18 mouse cellular contexts compared by ENCODE assay signal in genomic region chr6:53497904-53498536, GRCm38 (mm10).
DNase-seq lines count a peak whose midpoint lies in the region; ATAC-seq and TF ChIP-seq lines count a peak whose summit lies in the region.
"Had no signal": no experiment of that assay in that cellular context is flagged by ENCODE, and none has a peak within 500 bp of the region (broad histone marks: within the 10 kb centered on the region; RNA-seq: fewer than 3 reads in every experiment).

No protein-coding gene starts in this region.

- no peaks in the 10 kb centered on the region for H3K9me3 ChIP-seq in kidney, embryonic 16.5 days (ENCODE audit: low read length)
- H3K9me3 ChIP-seq in forebrain, embryonic 12.5 days: no peaks in the 10 kb centered on the region
- no peaks in the 10 kb centered on the region for H3K9me3 ChIP-seq in hindbrain, postnatal 0 days (ENCODE audit: low read length)
- H3K9me3 ChIP-seq: limb, embryonic 15.5 days; midbrain, embryonic 15.5 days had no signal

- H3K27me3 ChIP-seq in kidney, embryonic 16.5 days (ENCODE audit: insufficient read depth, low read length): no peaks in the 10 kb centered on the region
- no peaks in the 10 kb centered on the region for H3K27me3 ChIP-seq in forebrain, embryonic 12.5 days
- H3K27me3 ChIP-seq in hindbrain, postnatal 0 days (ENCODE audit: insufficient read depth, low read length): no peaks in the 10 kb centered on the region
- H3K27me3 ChIP-seq: limb, embryonic 15.5 days; midbrain, embryonic 15.5 days had no signal

- no peak overlapping the region for H3K9ac ChIP-seq in kidney, embryonic 16.5 days (replicated peaks; ENCODE audit: low read length)
- no peak overlapping the region for H3K9ac ChIP-seq in forebrain, embryonic 12.5 days
- H3K9ac ChIP-seq in hindbrain, postnatal 0 days (replicated peaks; ENCODE audit: low read length): no peak overlapping the region
- H3K9ac ChIP-seq: limb, embryonic 15.5 days; liver, postnatal 0 days; midbrain, embryonic 15.5 days had no signal

- peaks cover 10% of the 10 kb centered on the region; the same call in 1 of the 2 replicates for H3K4me1 ChIP-seq in kidney, embryonic 16.5 days (ENCODE audit: insufficient read depth, low read length)
- no peaks in the 10 kb centered on the region for H3K4me1 ChIP-seq in forebrain, embryonic 12.5 days
- no peaks in the 10 kb centered on the region for H3K4me1 ChIP-seq in hindbrain, postnatal 0 days (ENCODE audit: insufficient read depth, low read length)
- H3K4me1 ChIP-seq: midbrain, embryonic 15.5 days had no signal

- no peak for DNase-seq in kidney, adult 8-10 months
- peak; percentile 29 to 50 for DNase-seq in urinary bladder, postnatal 36 days (ENCODE audit: low spot score in 2 of 2)
- DNase-seq in urinary bladder, adult 2 months (ENCODE audit: low spot score): no peak
- DNase-seq in gonadal fat pad, adult 2 months (ENCODE audit: low read depth): peak; percentile 42
- no peak for DNase-seq in hindbrain, postnatal 0 days (ENCODE audit: low spot score)
- no peak for DNase-seq in left cerebral cortex, adult 9 months (ENCODE audit: low spot score in 2 of 2)
- DNase-seq: adrenal gland, postnatal 36 days; cerebellum, adult 9-11 months; embryo, embryonic 11 days; gastrocnemius, adult 2 months; kidney, postnatal 36 days; liver, postnatal 0 days; right cerebral cortex, postnatal 14 days had no signal

- 81% methylated on average over 10 of the region's 10 CpGs for WGBS in kidney, embryonic 16.5 days
- 88% methylated on average over 10 of the region's 10 CpGs for WGBS in forebrain, embryonic 12.5 days
- 87% methylated on average over 10 of the region's 10 CpGs for WGBS in hindbrain, postnatal 0 days

- H3K36me3 ChIP-seq in kidney, embryonic 16.5 days (ENCODE audit: insufficient read depth, low read length): no peaks in the 10 kb centered on the region
- H3K36me3 ChIP-seq in forebrain, embryonic 12.5 days (replicated peaks): no peaks in the 10 kb centered on the region
- no peaks in the 10 kb centered on the region for H3K36me3 ChIP-seq in hindbrain, postnatal 0 days (ENCODE audit: insufficient read depth, low read length)
- H3K36me3 ChIP-seq: limb, embryonic 15.5 days; midbrain, embryonic 15.5 days had no signal

- H3K27ac ChIP-seq in kidney, embryonic 16.5 days (ENCODE audit: low read length): 0 out of 2 replicates have a peak overlapping the region, but pooled peaks have one; percentile 4
- H3K27ac ChIP-seq in forebrain, embryonic 12.5 days: no peak overlapping the region
- H3K27ac ChIP-seq in hindbrain, postnatal 0 days: no peak overlapping the region
- H3K27ac ChIP-seq: gastrocnemius, adult 2 months; limb, embryonic 15.5 days; midbrain, embryonic 15.5 days had no signal

- no peak overlapping the region for H3K4me2 ChIP-seq in kidney, embryonic 16.5 days (replicated peaks; ENCODE audit: low read depth, low read length)
- H3K4me2 ChIP-seq in forebrain, embryonic 12.5 days: no peak overlapping the region
- no peak overlapping the region for H3K4me2 ChIP-seq in hindbrain, postnatal 0 days (ENCODE audit: low read depth, low read length)
- H3K4me2 ChIP-seq: limb, embryonic 15.5 days; midbrain, embryonic 15.5 days had no signal

- TF ChIP-seq CTCF in hindbrain, postnatal 0 days (IDR thresholded peaks at IDR 0.05; ENCODE audit: low read depth): no peak

- no peak overlapping the region for H3K4me3 ChIP-seq in kidney, embryonic 16.5 days (ENCODE audit: low read length)
- no peak overlapping the region for H3K4me3 ChIP-seq in forebrain, embryonic 12.5 days (replicated peaks)
- no peak overlapping the region for H3K4me3 ChIP-seq in hindbrain, postnatal 0 days (ENCODE audit: low read length)
- H3K4me3 ChIP-seq: gastrocnemius, adult 2 months; limb, embryonic 15.5 days; midbrain, embryonic 15.5 days had no signal

- no peak for ATAC-seq in kidney, embryonic 16.5 days (ENCODE audit: low FRiP score, low TSS enrichment)
- no peak for ATAC-seq in forebrain, embryonic 12.5 days (ENCODE audit: low FRiP score)
- no peak for ATAC-seq in hindbrain, postnatal 0 days
- ATAC-seq: forebrain, embryonic 16.5 days; liver, postnatal 0 days; midbrain, embryonic 15.5 days had no signal

Comparison
In these comparisons a context has a peak if more than half of its experiments do, and no peak if none do; other contexts are left out.
1. DNase-seq: peak in urinary bladder, postnatal 36 days (2 of 2) and gonadal fat pad, adult 2 months (single experiment); none in kidney, adult 8-10 months (0 of 2), urinary bladder, adult 2 months (single experiment), hindbrain, postnatal 0 days (single experiment) and left cerebral cortex, adult 9 months (0 of 2).